Mouse (Mus musculus): Measurements from ENCODE around the gene C1ql1.

C1ql1 gene

DNA sequence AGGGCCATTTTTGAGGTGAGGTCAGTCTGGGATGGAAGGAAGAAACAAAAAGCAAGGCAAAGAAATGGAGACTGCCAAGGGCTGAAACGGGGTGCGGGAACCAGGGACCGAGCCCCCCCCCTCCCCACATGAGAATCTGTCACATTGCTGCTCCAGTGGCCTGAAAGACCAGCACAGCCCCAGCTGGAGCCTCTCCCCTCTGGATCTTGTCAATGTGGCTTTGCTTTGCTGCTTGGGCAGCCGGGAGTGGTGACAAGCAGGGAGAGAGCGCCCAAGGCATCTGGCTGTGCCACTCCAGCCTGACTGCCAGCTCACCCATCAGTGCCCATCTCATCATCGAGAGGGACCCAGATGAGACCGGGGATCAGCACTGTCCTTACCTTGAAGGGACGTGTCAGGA, 11.2 kb upstream of the C1ql1 start:
- DNase-seq: no peak

DNA sequence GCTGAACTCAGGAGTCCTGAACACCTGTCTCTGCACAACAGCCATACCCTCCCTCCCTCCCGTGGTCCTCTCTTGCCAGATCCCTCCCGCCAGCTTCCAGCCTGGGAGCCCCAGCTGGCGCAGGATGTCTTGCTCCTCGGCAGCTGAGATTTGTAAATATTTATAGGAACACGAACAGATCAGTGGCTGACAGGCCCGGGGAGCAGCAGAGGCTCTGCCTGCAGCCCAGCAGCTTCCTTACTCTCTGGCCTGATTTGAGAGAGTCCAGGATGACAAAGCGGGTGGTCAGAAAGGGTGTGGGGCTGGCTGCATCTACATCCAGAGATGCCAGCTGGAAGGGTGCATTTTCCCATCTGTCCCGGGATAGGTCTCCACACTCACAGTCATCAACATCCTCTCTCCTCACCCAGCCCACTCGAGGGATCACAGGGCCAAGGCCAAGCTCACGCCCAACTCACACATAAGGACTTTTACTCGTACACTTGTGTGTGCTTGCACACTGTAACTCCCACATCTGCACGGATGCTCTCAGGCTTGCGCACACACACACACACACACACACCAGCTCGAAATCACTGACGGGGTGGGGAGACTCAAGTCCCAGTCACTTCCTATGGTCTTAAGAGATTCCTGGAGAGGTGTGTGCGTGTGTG, 10.6 kb upstream of the C1ql1 start:
- peak; percentile 25 for DNase-seq

DNA sequence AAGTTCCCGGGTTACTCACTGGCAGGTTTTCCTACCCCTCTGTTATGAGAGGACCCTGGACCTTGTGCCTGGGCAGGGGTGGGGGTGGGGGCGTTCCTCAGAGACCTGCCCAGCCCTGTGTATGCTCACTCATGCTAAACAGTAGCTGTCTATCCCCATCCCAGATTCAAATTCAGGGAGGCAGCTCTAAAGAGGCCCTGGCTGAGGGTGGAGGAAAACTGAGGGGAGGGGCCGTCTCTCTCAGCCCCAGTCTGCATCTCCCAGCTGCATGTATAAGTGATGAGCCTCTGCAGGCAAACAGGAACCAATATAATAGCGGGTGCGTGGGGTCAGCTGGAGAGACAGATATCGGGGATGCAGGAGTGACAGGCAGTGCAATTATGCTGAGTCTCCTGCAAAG, 6.4 kb upstream of the C1ql1 start:
- DNase-seq: no peak

DNA sequence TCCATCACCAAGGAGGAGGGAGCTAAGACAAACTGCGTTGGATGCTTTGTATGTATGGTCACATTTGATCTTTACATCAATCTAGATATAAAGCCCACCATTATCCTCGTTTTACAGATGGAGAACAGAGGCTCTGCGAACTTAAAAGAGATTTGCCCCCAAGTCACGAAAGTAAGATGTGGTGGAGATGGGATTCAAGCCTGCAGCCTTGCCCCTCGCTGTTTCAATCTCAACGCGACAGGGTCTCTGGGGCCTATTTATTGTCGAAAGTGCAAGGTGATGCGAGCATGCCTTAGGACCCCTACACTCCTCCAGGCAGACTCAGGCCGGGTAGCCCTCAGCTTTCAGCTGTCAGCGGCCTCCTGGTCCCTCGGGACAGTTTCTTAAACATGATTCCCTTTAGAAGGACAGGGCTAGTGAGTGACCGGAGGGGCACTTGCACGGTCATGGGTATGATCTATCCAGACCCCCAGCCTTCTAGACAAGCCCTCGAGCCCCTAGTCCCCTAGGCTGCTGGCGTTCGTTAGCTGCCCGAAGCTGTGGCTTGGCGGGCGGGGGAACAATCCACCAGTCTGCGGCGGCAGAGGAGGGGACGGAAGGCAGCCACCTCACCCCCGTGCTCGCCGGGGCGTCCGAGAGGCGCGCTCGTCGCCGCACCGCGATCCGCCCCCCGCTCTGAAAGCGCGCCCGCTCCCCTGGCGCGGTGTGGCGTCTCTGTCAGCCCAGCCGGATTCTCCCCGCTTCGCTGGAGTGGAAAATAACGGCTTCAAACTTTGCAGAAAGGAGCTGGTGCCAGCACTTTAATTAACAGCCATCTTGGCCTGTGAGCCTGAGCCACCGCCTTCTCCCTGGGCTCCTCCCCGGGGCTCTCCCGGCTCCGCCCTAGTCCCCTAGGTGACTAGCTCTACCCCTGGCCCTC, 1.8 kb upstream of the C1ql1 start:
- DNase-seq: no peak

DNA sequence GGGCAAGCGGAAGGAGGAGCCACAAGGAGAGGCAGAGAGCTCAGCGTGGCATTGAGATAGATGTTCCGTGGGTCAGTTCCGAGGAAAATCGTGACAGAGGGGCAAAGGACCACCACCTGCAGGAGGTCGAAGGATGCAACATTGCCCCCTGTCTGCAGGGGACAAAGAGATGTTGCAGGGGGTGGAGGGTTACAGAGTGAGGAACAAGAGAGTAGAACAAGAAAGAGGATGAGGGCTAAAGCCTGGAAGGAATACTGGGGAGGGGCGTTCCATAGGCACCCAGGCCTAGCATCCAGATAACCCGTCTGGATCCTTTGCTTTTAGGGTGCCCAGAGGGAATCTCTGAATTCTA, 480 bp upstream of the C1ql1 start:
- no peak for DNase-seq

DNA sequence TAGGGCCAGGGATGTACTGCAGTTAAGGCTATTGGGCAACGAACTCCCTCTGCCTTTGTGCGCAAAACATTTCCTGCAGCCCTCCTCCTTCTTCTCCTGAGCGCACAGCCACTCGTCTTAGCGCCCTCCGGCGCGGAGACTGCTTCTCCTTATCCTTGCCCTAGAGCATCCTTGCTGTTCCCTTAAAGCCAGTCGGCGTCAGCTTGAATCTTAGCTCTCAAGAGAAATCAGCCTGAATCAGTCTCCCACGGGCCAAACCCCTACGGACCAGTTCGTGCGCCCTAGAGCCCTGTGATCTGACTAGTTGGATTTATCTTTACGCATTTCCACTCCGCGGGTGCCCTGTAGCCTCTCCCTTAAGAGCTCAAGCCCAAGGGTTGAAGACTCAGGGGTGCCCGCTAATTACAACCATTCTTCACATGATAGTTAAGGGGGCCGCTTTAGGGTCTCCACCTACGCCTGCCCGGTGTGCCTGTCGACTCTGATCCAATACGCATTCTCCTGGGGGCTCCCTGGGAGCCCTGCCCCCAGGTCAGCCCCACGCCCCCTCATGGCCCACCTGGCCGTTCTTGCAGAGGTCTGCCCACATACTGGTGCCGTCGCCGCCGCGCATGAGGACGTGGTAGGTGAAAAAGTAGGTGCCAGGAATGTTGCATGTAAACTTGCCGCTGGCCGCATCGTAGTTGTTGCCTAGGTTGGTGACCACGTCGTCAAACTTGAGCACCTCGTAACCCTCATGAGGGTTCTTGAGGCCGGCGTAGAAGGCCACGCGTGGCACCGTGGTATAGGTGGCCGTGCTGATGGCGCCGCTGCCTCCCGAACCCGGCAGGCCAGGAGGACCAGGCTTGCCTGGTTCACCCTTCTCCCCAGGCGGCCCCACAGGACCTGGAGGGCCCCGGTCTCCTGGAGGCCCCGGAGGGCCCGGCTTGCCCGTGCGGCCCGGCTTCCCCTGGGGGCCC, 903 bp downstream of the C1ql1 start:
- DNase-seq: no peak

DNA sequence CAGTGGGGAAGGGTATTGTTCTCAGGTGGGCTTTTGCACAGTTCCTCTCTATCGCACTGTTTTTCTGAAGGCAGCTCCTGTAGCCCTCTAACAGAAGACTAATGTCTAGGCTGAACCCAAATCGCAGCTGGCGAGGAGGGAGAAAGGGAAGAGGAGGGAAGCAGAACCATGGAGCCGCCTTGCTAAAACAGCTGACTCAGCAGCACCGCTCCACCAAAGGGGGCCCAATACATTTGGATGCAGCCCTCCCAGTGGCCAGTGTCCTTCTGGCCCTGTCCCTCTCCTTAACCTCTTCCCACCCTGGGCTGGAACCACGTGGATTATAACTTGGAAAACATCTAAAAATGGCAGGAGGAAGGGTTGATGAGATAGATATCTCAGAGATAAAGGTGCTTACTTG, 5.3 kb downstream of the C1ql1 start:
- DNase-seq: no peak

DNA sequence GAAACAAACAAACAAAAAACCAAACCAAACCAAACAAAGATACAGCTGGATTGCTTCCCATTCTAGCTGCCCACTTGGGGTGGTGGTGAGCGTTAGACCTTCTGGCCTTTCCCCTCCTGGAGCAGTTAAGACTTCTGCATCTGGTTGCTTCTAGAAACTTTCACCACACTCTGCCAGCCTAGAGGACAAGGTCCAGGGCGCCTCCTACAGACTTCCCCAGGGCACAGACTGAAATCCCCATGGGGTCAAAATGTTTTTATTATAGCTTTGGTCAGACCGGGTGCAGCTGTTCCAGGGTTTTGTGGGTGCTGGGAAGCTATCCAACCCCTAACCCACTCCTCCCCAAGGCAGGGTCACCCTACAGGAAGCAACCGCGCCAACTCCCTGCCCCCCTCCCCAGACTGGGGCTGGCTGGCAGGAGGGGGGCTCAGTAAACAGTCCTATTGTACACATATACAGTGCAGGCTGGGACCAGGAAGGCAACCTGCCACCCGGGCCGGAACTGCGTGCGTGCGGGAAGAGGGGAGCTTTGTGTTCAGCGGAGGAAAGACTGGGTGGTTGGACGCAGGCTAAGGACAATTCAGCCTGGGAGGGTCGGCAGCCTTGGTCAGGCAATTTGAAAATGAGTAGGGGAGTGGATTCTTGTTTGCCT, 7.3 kb downstream of the C1ql1 start:
- no peak for DNase-seq

DNA sequence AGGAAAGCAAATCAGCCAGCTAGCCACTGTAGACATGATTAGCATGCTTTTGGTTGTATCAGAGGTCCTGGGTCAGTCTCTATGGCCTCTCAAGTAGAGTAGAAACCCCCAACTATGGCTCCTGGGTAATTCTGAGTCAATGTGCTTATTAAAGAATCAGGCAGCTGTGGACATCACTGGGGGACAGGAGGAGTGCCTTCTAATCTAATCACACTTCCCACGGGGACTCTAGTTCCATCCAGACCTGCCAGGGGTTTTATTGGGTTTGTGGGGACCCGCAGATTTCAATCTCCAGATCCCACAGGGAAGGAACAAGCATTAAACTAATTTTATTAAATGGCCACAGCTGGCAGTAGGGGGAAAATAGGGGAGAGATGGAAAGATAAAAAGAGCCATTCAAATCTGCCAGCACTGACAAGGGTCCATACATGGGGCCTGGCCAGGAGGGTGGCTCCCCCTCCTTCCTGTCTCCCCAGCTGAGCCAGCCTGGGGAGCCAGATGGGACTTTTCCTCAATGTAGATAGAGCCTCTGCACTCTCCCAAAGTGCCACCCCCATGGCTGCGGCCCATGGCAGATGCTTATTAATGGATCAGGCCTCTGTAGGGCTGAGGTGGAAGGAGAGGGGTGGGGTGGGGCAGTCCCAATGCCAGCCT, 8.8 kb downstream of the C1ql1 start:
- no peak for DNase-seq

DNA sequence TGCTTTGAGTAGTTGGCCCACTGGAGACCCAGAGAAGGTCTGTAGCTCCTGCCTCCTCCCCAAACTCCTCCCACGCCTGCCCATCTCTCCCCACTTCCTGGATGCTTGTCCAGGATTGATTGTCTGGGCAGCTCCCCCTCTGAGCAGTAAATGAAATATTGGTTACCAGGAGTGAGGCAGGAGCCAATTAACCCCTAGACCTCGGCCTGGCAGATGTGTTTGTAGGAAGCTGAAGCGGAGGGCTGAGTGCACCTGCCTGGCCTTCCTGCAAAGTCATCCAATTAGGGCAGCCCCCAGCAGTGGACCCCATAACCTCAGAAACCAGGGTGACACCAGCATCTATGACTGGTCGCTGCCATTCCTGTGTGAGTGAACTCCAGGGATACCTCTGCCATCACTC, 10.2 kb downstream of the C1ql1 start:
- DNase-seq: no peak

DNA sequence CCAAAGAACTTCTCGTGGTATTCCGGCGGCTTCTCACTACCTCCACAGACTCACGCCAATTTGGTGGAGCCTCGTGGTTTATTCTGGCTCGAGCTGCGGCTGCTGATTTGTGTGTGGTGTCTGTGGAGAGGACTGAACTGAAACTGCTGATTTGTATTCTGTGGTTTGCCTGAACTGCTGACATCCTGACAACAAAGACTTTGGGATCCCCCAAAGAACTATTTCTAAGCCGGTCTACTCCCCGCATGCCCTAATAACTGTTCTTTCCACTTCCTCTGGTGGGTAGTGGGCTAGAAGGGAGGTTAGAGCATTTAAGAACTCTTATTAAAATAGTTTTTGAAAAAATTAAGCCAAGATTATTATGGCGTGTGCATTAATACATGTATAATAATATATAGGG, 15.8 kb downstream of the C1ql1 start:
- no peak for DNase-seq

DNA sequence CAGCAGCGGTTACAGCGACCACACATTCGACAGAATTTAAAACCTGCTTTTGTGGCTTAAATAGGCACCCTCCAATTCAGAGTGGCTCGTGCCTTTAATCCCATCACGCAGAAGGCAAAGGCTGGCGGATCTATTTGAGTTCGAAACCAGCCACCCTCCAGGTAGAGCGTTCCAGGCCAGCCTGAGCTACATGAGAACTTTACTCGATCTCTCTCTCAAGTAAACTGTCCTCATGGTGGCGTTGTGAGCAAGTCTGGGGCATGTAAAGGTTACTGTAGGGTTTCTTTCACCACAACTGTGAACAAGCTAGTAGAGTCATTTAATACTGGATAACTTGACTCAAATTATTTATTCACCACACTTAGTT, 21.2 kb downstream of the C1ql1 start:
- peak; percentile 68 for DNase-seq

DNA sequence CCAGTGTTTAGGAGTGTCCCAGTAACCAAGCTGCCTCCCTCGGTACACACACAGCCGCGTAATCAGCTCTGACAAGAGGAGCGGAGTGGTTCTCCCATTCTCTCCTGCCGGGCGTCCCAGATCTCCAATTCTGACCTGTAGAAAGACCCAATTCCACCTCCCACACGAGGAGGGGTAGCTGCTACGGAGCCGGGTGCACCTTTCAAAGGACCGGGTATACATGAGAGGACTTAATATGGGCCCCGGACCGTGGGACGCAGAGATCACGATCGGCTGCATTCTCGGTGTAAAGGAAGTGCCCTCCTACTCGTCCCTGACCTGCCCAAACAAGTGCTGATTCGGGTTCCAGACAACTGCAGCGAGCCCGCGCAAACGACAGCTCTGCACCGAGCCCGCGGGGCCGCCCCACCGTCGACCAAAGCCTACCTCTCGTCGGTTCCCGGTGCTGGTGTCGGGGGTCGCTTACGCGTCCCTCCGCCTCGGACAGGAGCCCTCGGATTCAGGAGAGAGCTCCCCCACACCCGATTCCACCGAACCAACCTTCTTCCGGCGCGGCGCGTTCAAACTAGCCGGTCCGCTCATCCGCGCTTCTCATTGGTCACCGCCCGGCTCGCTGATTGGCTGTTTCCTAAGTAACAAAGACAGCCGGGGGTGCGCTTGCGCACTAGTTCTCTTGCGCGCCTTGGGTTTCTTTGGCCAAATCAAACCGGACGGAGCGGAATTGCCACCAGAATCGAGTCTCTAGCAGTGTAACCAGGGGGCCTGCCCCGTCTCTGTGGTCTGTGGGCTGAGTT, 21.7 kb downstream of the C1ql1 start, which contains the start of gene Kif18b:
Kif18b (minus strand) TSS at position 568 of the 794 bp plus-strand sequence.
- DNase-seq: peak; percentile 97

DNA sequence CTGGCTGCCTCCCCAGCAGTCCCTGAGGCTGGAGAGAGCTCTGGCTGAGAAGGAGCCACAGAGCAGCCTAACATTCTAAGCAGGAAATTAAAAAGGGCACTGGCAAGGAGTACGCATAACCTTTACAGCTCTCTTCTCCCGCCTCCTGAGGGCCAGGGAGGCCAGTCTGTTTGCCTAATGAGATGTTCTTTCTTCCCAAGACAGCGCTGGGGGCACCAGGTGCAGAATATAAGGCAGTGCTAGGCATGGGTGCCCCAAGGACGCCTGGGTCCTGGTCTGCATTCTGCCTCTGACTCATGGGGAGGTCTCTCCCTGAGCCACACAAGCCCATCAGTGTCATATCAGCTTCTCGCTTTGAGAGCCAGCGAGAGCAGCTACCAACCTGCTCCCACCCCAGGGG, 25.0 kb downstream of the C1ql1 start:
- no peak for DNase-seq

DNA sequence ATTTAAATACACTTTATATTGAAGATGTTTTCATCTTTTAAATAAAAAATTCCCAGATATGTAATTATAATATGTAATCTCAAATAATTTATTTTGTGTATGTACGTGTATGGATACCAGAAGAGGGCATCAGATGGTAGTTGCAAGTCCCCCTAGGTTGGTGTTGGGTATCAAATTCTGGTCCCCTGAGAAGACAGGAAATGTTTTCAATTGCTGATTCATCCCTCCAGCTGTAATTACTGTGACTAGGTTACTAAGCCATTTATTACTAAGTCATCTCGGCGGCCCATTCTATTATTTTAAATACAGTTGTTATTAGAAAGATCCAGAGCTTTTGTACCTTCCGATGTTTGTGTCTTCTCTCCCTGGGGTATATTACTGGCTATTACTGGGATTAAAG, 28.4 kb downstream of the C1ql1 start:
- DNase-seq: no peak

DNA sequence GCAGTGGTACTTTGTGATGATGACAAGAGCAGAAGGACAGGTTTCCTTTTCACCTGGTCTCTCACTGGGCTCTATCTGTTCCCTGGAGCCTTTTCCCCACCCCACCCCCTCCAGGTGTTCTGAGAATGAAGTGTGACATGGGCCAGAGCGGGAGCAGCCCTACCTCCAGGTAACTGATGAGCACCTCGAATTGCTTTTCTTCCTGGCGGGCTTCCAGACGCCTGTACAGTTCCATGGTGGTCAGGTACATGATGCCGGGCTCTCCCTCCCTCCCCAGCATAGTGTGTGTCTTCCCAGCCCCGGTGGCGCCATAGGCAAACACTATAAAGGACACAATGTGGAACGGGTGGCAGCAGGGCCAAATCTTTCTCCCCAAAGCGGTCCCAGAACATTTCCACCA, 31.1 kb downstream of the C1ql1 start:
- DNase-seq: no peak

DNA sequence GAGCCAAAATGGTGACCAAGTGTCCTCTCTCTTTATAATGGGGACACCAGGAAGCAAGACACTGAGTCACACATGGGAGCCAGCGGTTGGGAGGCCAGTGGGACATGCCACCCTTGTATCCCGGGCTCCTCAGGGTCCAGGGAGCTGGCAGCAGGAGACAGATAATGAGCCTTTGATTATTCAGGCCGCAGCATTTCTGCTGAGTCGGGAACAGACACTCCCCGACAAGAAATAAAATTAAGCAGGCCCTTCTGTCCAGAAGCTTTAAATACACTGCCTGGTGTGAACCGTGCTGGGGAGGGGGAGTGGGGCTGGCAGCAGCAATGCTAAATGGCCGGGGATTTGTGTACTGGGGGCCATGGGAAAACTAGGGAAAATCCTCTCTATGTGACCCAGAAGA, 35.1 kb downstream of the C1ql1 start:
- no peak for DNase-seq

DNA sequence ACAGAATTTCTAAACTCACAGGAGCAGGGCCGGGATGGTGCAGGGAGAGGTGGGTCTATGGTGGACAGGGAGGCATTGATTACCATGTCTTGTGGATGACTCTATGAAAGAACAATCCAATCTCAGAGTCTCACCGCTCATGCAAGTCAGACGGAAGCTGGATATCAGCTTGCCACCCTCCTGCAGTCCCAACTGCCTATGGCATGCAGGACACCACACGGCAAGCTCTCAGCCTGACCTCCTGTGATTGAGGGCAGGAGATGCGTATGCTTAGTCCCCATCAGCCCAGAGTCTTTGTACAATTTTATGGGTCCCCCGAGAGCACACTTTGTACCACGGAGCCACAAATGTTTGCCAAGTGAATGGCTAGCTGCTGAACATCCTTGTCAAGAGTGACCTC, 42.8 kb downstream of the C1ql1 start:
- DNase-seq: peak; percentile 2

DNA sequence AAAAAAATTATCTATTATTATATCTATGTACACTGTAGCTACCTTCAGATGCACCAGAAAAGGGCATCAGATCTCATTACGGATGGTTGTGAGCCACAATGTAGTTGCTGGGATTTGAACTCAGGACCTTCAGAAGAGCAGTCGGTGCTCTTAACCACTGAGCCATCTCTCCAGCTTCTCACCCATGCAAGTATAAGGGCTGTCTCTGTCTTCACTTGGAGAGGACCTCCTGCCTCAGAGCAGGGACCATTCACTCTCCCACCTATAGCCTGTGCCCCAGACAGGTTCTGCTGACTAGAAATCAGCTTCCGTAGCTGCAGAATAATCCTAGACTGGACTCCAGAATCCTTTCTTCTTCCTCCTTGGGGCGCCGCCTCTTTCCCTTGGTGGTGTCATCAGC, 44.4 kb downstream of the C1ql1 start:
- DNase-seq: no peak

DNA sequence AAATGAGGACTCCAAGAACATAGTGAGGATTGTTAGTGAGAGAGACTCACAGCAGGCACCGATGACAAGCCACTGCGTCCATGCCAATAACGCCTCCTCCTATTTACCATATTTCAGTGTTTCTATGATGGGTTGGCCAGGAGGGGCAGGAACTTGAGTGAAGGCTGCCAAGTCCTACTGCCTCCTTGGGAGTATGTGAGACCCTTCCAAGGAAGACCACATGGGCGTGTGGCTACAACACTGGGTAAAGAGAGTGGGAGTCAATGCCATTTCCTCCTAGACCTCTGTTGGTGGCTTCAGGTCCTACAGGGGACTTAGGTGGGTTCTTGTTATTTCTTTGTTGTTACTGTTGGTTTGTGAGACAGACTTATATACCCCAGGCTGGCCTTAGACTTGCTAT, 45.3 kb downstream of the C1ql1 start:
- DNase-seq: no peak

DNA sequence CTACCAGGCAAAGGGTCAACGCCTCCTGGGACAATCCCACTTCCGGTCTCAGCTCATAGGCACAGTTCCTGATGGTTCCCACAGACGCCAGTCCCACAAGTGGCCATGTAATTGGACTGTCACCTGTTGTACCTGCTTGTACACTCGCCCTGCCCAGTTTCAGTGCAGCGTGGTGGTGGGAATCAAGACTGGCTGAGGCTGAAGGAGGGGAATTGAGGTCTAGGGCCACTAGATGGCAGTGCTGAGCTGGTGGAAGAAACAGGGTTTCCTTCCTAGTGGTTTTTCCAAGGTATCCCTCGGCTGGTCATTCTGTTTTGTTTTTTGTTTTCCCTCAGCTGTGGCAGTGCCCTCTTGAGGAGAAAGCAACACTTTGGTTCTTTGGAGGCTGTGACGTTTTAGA, 45.7 kb downstream of the C1ql1 start, which contains the start of gene Gfap:
Gfap (minus strand) TSS at position 150 of the 400 bp plus-strand sequence.
- peak; percentile 83 for DNase-seq
